Mouse (Mus musculus) midbrain, embryonic 16.5 days (tissue): ENCODE data around the gene Prkce. TPM values are rescaled to one million over a fixed set of nuclear protein-coding genes. Genes with fewer than 3 reads are reported as not detected.

Source experiments
- ATAC-seq: fragments of 200-750 bp; cut with Nextera tagmentation; 2 replicates; pipeline ENCODE4 v1.8.0; 2017; ENCODE audit warnings: moderate TSS enrichment
- H3K27ac ChIP-seq: fragments of 300-500 bp; sonication (generic); 2 replicates; pipeline ENCODE4 v1.5.1; 2014; ENCODE audit warnings: mild to moderate bottlenecking, low read length, mixed read lengths
- H3K27me3 ChIP-seq: fragments of 300-500 bp; sonication (generic); 2 replicates; pipeline ENCODE4 v1.6.1; 2014; ENCODE audit warnings: low read depth, low read length, mixed read lengths; ENCODE audit not compliant: control insufficient read depth, insufficient read depth
- H3K36me3 ChIP-seq: fragments of 300-500 bp; sonication (generic); 2 replicates; pipeline ENCODE4 v1.6.1; 2014; ENCODE audit warnings: mild to moderate bottlenecking, low read length, moderate library complexity, mixed read lengths; ENCODE audit not compliant: control insufficient read depth, insufficient read depth
- H3K4me1 ChIP-seq: fragments of 300-500 bp; sonication (generic); 2 replicates; pipeline ENCODE4 v1.6.1; 2014; ENCODE audit warnings: mild to moderate bottlenecking, low read length, mixed read lengths; ENCODE audit not compliant: control insufficient read depth, insufficient read depth
- H3K4me2 ChIP-seq: fragments of 300-500 bp; sonication (generic); 2 replicates; pipeline ENCODE4 v1.6.1; 2014; ENCODE audit warnings: mild to moderate bottlenecking, low read length, mixed read lengths
- H3K4me3 ChIP-seq: fragments of 300-500 bp; sonication (generic); 2 replicates; pipeline ENCODE4 v1.5.1; 2014; ENCODE audit warnings: low read depth, mild to moderate bottlenecking, low read length, moderate library complexity, mixed read lengths
- H3K9ac ChIP-seq: fragments of 300-500 bp; sonication (generic); 2 replicates; pipeline ENCODE4 v1.6.1; 2014; ENCODE audit warnings: low read depth, low read length, mixed read lengths
- H3K9me3 ChIP-seq: fragments of 300-500 bp; sonication (generic); replicated peaks from 2 replicates; pipeline ENCODE4 v1.6.1; 2014; ENCODE audit warnings: mild to moderate bottlenecking, low read length, mixed read lengths; ENCODE audit not compliant: control insufficient read depth, poor library complexity, severe bottlenecking
- WGBS: fragments of 180-500 bp; shearing (Covaris S2); extraction: QIAGEN DNeasy Blood & Tissue Kit; methylation state at CpG from one replicate; pipeline ENCODE4 v1.1.7; 2014; 5-methylcytosine and 5-hydroxymethylcytosine counted together
- polyA plus RNA-seq: library from polyadenylated mRNA; unstranded; fragments of >200 nt; fragmentation: Nextera tagmentation; extraction: Ambion mirVana; gene quantifications from 2 replicates; pipeline ENCODE4 v1.2.1, GENCODE M21; 2015

Gene Prkce
- polyA plus RNA-seq, 1 experiment from 2014 or later = 41.5 TPM

DNA sequence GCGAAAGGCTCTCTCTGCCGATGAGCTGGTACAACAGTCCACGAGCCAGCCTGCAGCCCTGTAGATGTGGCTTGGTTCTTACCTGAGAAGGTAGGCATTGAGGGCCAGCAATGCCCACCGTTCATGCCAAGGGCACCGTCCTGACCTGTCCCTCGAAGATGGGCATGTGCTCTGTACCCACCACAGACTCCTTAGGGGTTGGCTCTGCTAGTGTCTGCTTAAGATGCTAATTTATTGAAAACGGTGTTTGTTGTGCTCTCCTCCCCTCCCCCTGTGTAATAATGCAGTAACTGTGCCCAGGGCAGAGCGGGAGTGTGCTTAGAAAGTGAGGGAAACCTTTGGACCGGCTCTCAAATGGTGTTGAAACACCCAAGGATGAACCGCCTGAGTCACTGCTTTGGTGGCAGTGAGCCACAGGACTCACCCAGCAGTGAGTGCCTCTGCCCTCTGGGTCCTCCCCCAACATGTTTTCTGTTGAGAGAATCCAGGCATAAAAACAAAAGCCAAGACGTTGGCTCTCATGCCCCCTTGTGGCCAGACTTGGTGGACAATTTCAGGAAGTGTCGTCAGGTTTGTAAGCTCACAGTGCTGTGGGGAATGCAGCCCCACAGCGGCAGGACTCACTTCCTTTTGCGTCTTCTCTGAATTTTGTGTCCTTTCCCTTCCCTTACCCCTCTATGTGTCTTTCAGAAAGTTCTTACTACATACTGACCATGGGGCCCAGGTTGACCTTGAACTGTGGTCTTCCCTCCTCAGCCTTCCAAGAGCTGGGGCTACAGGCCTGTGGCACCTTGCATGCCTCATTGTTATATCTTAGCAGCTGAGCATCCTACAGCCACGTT, 277.2 kb downstream of the Prkce start:
- peak overlapping the region; percentile 37 for H3K4me2 ChIP-seq
- 33% methylated on average over 15 of the region's 15 CpGs for WGBS
- no peak overlapping the region; the same call in 1 of the 2 replicates for H3K9ac ChIP-seq
- peaks cover 8% of the 10 kb centered on the region for H3K4me1 ChIP-seq
- H3K36me3 ChIP-seq = no peaks in the 10 kb centered on the region
- no peaks in the 10 kb centered on the region for H3K27me3 ChIP-seq
- H3K4me3 ChIP-seq = no peak overlapping the region
- ATAC-seq = peak; percentile 83
- H3K27ac ChIP-seq = 0 out of 2 replicates have a peak overlapping the region, but pooled peaks have one; percentile 28
- H3K9me3 ChIP-seq = no peaks in the 10 kb centered on the region

DNA sequence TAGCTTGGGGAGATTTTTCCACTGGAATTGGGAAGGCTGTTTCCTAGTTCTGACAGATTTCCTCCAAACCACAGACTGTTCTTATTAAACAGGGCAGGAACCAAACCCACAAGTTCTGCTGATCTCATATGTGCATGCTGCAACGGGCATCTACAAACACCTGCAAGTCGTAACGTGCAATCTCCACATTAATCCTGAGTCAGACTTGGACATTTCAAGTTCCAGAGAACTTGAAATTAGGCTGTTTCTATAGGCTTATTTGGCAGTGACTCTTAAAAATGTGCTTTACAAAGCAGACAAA, 277.8 kb downstream of the Prkce start:
- WGBS = 85% methylated on average over 3 of the region's 3 CpGs

GRCm38 (mm10) chr17:86445900-86446299, 278.3 kb downstream of the Prkce start:
- no peaks in the 10 kb centered on the region for H3K27me3 ChIP-seq
- H3K9me3 ChIP-seq = no peaks in the 10 kb centered on the region
- no peak overlapping the region for H3K4me2 ChIP-seq
- H3K4me1 ChIP-seq = peaks cover 8% of the 10 kb centered on the region
- H3K9ac ChIP-seq = no peak overlapping the region
- H3K27ac ChIP-seq = no peak overlapping the region
- ATAC-seq = no peak
- no peak overlapping the region for H3K4me3 ChIP-seq
- no peaks in the 10 kb centered on the region for H3K36me3 ChIP-seq
- WGBS = 92% methylated on average over 5 of the region's 5 CpGs

More for the DNA sequence above, 277.8 kb downstream of the Prkce start:
- no peaks in the 10 kb centered on the region for H3K9me3 ChIP-seq
- no peak overlapping the region for H3K27ac ChIP-seq
- H3K36me3 ChIP-seq = no peaks in the 10 kb centered on the region
- H3K4me1 ChIP-seq = peaks cover 8% of the 10 kb centered on the region
- no peak for ATAC-seq
- H3K4me2 ChIP-seq = no peak overlapping the region; the same call in 1 of the 2 replicates
- no peak overlapping the region for H3K4me3 ChIP-seq
- H3K9ac ChIP-seq = no peak overlapping the region
- no peaks in the 10 kb centered on the region for H3K27me3 ChIP-seq

- no peaks in the 10 kb centered on the region for H3K36me3 ChIP-seq
- no peak overlapping the region for H3K9ac ChIP-seq
- H3K27ac ChIP-seq = no peak overlapping the region
- no peak overlapping the region for H3K4me2 ChIP-seq
- 80% methylated on average over 4 of the region's 4 CpGs for WGBS
- H3K9me3 ChIP-seq = no peaks in the 10 kb centered on the region
- H3K4me3 ChIP-seq = no peak overlapping the region
- no peaks in the 10 kb centered on the region for H3K27me3 ChIP-seq
- ATAC-seq = no peak
- H3K4me1 ChIP-seq = peaks cover 8% of the 10 kb centered on the region
Observed at GRCm38 (mm10) chr17:86447101-86447598, 279.6 kb downstream of the Prkce start.

DNA sequence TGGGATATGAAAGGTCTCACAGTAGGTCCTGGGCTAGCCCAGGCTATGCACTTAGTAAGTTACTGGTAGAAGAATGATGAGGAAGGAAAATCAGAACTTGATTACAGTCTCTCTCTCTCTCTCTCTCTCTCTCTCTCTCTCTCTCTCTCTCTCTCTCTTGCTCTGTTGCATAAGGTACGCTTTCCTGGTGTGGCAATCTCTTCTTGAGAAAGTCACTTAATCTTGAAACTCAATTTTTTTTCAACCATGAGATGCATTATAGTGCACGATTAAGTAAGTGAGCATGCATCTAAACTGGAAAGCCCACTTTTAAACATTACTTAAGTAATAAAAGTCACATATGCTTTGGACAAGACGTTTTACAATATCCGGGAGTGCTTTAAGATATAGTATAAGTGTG, 285.3 kb downstream of the Prkce start:
- 89% methylated on average over 4 of the region's 4 CpGs for WGBS
- H3K9ac ChIP-seq = no peak overlapping the region

DNA sequence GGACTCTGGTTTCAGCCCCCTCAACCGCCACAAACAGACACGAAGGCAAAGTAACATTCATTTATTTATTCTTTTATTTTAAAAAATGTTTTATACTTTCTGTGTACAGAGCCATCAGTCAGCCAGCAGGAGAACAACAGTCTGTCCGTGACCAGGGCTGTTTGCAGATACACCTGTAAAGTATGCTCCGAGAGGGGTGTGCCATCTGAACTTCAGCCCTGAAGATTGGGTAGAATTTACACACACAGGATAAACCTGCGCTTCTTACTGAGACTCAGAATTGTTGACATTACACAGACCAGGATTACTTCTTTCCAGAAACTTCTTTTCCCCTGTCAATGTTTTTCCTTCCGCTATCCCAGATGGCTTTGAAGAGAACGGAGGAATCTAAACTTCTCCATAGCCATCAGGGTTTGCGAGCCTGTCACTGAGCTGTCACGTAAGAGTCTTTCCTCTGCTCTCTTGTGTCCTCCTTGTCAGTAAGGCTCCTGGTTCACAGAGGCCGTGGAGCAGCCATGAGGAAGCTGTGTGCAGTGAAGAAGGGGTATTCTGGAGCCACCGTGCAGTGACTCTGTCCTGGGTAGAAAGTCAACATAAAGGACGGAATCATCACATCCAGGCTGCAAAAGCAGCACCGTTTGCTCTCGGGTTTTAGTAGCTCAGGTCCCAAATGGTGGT, 286.2 kb downstream of the Prkce start:
- H3K9ac ChIP-seq = no peak overlapping the region
- no peaks in the 10 kb centered on the region for H3K4me1 ChIP-seq
- no peak overlapping the region for H3K27ac ChIP-seq
- no peak overlapping the region for H3K4me3 ChIP-seq
- no peak for ATAC-seq
- no peaks in the 10 kb centered on the region for H3K9me3 ChIP-seq
- 87% methylated on average over 14 of the region's 14 CpGs for WGBS
- no peak overlapping the region for H3K4me2 ChIP-seq
- no peaks in the 10 kb centered on the region for H3K36me3 ChIP-seq
- H3K27me3 ChIP-seq = no peaks in the 10 kb centered on the region

More for the DNA sequence above, 285.3 kb downstream of the Prkce start:
- no peak overlapping the region for H3K4me2 ChIP-seq
- no peaks in the 10 kb centered on the region for H3K27me3 ChIP-seq
- no peak overlapping the region for H3K27ac ChIP-seq
- no peaks in the 10 kb centered on the region for H3K4me1 ChIP-seq
- H3K36me3 ChIP-seq = no peaks in the 10 kb centered on the region
- H3K9me3 ChIP-seq = no peaks in the 10 kb centered on the region
- no peak overlapping the region for H3K4me3 ChIP-seq
- ATAC-seq = no peak

DNA sequence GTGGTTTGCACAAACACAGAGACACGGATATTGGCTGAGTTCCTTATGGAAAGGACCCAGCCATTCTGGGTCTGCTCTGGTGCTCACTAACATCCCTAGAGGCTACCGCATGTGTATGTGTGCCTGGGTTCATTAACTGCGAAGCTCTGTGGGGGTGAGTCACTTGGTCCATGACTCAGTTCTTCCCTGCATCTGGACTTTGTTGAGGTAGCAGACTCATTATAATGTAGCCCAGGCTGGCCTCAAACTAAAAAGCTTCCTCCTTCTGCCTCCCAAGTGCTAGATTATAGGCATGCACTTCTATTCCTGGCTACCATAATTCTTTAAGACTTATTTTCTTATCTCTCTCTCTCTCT, 286.7 kb downstream of the Prkce start:
- WGBS = 90% methylated on average over 3 of the region's 3 CpGs

DNA sequence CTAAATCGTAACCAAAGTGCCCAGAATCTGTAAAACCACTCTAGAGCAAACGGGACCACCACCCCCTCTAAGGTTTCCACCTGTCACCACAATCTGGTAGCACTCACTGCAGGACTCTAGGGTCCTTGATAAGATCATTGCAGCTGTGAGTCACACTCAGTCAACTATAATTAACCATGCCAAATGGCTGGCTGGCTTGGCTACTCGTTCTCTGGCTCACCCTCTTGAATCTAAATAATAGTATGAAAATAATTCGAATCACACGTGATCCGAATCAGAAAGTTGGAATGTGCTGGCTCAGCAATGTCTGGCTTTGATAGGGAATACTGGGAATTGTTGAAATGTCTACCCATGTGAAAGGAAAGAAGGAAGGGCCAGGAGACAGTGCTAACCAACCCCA, 288.9 kb downstream of the Prkce start:
- no peaks in the 10 kb centered on the region for H3K27me3 ChIP-seq
- H3K4me2 ChIP-seq = no peak overlapping the region
- H3K4me3 ChIP-seq = no peak overlapping the region
- no peak for ATAC-seq
- H3K9ac ChIP-seq = no peak overlapping the region
- no peaks in the 10 kb centered on the region for H3K36me3 ChIP-seq
- 76% methylated on average over 6 of the region's 6 CpGs for WGBS
- peaks cover 8% of the 10 kb centered on the region; the same call in 1 of the 2 replicates for H3K4me1 ChIP-seq
- H3K9me3 ChIP-seq = no peaks in the 10 kb centered on the region
- no peak overlapping the region for H3K27ac ChIP-seq

More for the DNA sequence above, 286.7 kb downstream of the Prkce start:
- H3K27me3 ChIP-seq = no peaks in the 10 kb centered on the region
- H3K27ac ChIP-seq = no peak overlapping the region
- H3K4me1 ChIP-seq = no peaks in the 10 kb centered on the region
- H3K36me3 ChIP-seq = no peaks in the 10 kb centered on the region
- no peak overlapping the region for H3K9ac ChIP-seq
- no peaks in the 10 kb centered on the region for H3K9me3 ChIP-seq
- no peak for ATAC-seq
- H3K4me3 ChIP-seq = no peak overlapping the region
- no peak overlapping the region for H3K4me2 ChIP-seq
